Mouse (Mus musculus): ENCODE measurements around the gene Tert.

Gene Tert

DNA sequence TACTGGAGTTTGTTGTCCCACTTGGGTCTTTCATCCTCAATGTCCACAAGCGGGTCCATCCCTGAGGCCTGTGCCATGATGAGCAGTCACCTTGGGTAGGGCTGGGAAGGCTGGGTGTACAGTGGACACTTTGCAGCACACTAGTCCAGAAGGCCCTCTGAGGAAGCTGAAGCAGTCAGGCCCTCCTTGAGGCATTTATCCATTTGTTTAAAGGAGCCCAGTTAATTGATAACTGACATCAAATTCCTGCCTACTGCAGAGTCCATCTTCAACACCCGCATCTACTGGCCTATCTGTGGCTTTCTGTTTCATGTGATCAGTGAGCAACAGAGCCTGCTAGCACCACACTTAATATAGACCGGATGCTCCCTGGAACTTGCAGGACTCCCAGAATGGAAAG is 51.1 kb downstream of the Tert start, which contains the start of gene Slc6a18:
TSS of gene Slc6a18 (minus strand) at position 171 of the 400 bp plus-strand sequence.
- no peak for DNase-seq (ENCODE audit: low spot score)

DNA sequence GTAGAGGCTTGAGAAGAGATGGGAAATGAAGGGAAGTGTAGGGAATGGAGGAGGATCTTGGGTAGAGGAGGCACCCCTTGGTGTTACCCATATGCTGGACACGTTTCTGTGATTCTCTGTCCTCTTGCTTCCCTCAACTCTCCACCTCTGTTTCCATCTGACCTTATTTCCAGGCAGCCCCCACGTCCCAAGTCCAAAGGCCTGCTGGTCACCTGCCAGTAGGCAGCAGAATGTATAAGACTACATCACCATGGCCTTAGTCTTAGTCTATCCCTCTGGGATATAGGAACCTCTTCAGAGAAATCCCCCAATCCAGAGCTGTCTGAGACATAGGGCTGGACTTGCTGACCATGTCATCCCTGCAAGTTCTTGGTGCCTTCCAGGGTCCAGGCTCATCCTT is 52.6 kb downstream of the Tert start:
- DNase-seq (ENCODE audit: low spot score): no peak

DNA sequence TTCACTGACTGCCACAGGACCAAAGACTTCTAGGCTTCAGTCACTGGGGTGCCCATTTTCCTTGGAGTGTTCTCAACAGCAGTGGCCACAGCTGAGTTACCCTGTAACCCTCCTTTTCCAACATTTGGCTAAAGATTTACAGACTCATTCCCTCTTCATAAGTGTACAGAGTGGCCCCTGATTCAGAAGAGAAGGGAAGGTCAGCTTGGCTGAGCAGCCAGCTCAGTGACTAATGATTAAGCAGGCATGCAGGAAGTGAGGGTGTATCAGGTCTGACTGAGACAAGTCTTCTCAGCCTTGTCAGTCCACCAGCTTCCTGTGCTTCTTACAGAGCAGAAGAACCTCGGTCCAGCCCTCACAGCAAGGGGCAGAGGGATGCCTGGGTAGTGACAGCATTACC is 53.7 kb downstream of the Tert start:
- DNase-seq (ENCODE audit: low spot score): no peak

DNA sequence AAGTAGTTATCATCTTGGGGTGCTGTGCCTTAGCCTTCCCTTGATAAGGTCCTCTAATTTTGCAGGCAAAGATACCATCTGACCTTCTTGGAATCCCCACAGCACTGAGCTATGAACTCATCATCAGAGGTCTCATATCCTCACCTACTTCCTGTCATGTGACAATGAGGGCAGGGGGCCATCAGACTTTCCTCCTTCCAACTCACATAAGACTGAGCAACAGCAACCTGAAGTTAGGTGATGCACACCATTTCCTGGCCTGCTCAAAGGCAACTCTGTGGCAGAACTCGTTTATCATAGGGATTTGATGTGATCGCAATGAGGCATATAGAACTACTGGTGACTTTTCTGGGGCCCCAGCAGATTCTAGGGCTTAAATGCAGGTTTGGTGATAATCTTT is 55.5 kb downstream of the Tert start:
- DNase-seq (ENCODE audit: low spot score): no peak

DNA sequence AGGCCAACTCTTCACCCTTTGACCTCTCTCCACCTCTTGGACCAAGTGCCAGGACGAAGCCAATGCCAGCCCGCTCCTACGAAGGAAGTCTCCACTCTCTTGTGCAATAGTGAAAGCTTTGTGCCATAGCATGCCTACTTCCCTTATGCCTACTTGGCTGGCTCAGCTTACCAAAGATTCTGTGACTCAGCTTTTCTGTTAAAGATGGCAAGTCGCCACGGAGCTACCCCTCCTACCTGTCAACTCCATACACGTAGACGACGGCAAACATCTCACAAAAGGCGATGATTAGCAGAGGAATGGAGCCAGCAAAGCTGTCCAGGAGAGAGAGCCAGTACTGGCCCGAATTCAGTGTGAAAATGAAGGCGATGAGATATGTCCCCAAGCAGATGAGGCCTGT is 57.0 kb downstream of the Tert start:
- DNase-seq (ENCODE audit: low spot score): no peak

DNA sequence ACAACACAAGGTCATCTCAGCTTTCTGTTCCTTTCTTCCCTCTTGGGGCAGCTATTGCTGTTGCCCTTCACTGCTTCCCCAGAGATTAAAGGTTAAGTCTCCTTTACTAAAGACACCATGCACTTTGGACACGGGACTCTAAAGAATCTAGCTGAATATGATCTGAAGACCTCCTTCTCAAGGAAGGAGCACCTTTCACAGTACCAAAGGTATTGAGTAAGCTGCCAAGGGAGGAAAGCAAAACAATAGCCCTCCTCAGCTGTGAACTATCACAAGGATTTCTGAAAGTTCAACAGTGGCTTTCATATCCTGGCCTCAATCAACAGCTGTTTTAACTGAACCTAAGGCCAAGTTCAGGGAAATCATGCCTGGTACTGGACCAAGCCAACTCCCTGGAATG is 57.7 kb downstream of the Tert start:
- no peak for DNase-seq (ENCODE audit: low spot score)

DNA sequence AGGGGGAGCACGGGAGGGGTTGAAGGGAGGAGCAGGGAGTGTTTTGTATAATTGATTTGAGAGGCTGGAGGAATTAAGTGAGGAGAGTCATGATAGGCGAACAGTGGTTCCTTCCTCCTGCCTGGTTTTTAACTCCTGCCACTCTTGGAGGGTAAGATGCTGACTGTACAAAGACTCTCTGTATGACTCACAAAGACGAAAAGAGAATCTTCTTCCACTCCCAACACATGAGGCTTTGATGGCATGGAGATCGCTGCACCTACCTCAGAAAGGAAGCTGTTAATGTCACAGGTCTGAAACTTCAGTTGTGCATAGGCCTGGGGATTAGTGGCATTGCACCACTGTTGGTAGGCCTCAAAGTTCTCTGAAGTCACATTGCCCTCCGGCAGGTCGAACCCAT is 58.8 kb downstream of the Tert start:
- DNase-seq (ENCODE audit: low spot score): no peak

DNA sequence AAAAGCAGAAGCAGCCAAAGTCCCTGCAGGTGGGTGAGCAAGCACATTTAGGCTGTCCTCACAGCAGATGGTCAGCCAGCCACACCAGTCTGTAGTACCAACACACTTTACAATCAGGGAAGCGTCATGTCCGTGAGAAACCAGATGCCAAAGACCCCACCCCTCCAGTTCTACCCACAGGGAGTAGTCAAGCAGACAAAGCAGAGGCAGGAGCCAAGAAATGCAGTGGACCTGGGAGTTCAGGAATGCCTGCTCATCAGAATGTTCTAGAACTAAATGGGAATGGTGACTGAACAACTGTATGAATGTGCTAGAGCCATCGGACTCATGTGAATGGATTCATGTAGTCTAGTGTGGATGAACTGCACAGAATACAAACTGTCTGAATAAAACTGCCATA is 60.9 kb downstream of the Tert start:
- no peak for DNase-seq (ENCODE audit: low spot score)

DNA sequence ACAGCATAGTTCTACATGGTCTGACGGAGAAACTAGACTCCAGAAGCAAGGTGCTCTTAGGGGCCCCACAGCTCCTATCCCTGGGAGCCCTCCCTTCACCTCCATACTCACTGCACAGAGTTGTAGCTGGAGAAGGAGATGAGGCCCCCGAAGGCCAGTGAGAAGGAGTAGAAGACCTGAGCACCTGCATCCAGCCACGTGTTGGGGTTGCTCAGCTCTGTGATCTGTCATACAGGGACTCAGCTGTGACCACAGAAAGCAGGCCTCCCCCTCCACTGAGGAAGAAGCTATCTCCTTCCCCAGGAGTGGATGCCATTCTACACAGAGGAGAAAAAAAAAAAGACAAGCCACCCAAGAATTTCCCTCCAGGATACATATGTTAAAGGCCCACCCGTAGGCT is 62.2 kb downstream of the Tert start:
- DNase-seq (ENCODE audit: low spot score): no peak

DNA sequence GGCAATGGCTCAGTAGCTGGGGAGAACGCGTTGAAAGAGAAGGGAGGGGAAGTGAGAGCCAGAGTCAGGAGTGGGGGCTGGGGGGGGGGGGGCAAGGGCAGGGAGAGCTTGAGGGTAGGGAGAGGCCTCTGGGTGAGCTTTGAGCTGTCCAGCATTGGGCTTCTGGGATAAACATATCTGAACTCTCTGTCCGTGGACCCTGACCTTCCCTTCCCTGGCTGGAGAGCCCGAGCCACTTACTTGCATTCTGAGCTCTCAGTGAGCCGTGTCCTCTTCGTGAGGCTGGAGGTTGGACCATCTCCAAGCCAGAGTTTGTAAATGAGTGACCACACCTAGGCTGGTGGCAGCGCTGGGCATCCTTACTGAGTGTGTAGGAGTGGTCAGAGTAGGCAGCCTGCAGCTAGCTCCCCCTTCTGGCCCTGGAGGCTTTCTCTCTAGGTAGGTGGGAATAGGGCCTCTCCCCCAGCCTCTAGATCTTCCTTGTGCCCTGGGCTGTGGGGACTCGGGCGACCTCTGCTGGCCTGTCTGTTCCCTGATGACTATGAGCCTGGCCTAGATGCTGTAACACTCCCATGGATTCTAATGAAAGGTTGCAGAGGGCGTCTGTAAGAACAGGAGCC is 65.6 kb downstream of the Tert start:
- peak; percentile 30 for DNase-seq (ENCODE audit: low spot score)

DNA sequence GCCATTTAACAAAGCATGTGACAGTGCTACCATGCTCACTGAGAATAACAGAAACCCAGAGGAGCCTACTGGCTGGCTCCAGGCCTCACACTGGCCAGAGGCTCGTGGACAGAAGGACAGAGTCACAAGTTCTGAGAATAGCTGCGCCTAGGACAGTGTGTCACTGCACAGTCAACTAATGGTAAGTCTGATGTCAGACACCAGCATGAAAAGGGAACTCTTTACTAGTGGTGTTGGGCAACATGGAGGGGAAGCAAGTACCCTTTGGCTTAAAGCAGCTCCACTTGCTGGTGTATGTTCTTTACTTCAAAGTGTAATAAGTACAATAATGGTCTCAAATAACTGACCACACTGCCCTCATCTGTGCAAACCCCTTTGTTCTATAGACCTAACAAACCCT is 66.6 kb downstream of the Tert start:
- DNase-seq (ENCODE audit: low spot score): no peak

DNA sequence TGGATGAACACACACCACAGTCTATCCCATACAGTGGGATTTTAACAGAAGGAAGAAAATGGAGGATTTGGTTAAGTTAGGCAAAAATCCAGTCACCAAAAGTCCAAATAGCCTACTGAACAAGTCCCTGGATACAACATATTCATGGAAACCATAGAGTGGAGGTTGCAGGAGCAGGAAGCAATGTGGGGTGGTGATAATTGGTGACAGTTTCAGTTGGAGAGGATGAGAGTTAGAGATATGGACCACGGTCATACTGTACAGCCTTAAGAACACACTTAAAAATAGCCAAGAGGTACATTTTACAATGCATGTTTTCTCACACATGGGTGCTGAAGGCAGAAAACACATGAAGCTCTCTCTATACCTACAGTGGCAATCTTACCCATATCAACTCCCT is 68.3 kb downstream of the Tert start:
- no peak for DNase-seq (ENCODE audit: low spot score)

DNA sequence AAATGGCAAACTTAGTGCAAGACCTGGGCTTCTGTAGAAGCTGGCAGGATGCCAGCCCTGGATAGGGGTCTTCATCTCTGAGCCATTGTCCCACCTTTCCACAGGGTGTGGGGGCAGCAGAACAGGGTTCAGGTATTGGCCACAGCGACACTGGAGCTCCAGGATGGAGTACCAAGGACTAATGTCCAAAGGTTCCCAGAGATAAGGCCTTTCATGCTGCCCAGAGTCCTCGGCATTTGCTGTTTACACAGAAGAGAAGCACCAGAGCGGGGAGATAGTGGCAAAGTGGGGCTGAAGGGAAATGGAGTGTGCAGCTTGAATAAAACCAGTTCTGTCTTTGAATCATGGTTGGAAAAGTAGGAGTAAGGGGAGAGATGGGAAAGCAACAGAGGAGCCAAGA is 69.8 kb downstream of the Tert start:
- no peak for DNase-seq (ENCODE audit: low spot score)
